Mouse (Mus musculus) liver, embryonic 14.5 days (tissue): ENCODE results near the gene Ocel1. TPM values are rescaled to one million over a fixed set of nuclear protein-coding genes. Genes with fewer than 3 reads are reported as not detected.

Source experiments
- ATAC-seq: fragments of 200-750 bp; cut with Nextera tagmentation; 2 replicates; pipeline ENCODE4 v1.8.0; 2017; ENCODE audit warnings: moderate number of reproducible peaks, mild to moderate bottlenecking, moderate library complexity; ENCODE audit not compliant: insufficient read depth
- DNase-seq, 3 experiments: peaks; one replicate each; pipeline ENCODE4 v3.0.0-alpha.2; 2012 to 2013; ENCODE audit warnings: low read depth in 3 of 3, low spot score in 3 of 3
- H3K27ac ChIP-seq: fragments of 300-500 bp; sonication (generic); 2 replicates; pipeline ENCODE4 v1.5.1; 2014; ENCODE audit warnings: moderate library complexity, mild to moderate bottlenecking, control low read depth, inconsistent platforms
- H3K27me3 ChIP-seq: fragments of 300-500 bp; sonication (generic); 2 replicates; pipeline ENCODE4 v1.6.1; 2014; ENCODE audit warnings: mild to moderate bottlenecking, low read length, moderate library complexity; ENCODE audit not compliant: control insufficient read depth, insufficient read depth
- H3K36me3 ChIP-seq: fragments of 300-500 bp; sonication (generic); replicated peaks from 2 replicates; pipeline ENCODE4 v1.6.1; 2014; ENCODE audit warnings: low read depth; ENCODE audit not compliant: control insufficient read depth, insufficient read depth
- H3K4me1 ChIP-seq, 2 experiments: fragments of 200-500 bp in 1 of 2; fragments of 300-500 bp in 1 of 2; sonication (generic) in 1 of 2; replicated peaks; 2 replicates each; pipeline ENCODE4 v1.6.1; 2012 to 2014; ENCODE audit warnings: antibody characterized with exemption in 1 of 2, inconsistent platforms in 1 of 2, low read length in 1 of 2; ENCODE audit not compliant: control insufficient read depth in 2 of 2, insufficient read depth in 2 of 2
- H3K4me2 ChIP-seq: fragments of 300-500 bp; sonication (generic); 2 replicates; pipeline ENCODE4 v1.6.1; 2014; ENCODE audit warnings: low read depth, mild to moderate bottlenecking, control low read depth, moderate library complexity
- H3K4me3 ChIP-seq, 2 experiments: fragments of 200-500 bp in 1 of 2; fragments of 300-500 bp in 1 of 2; sonication (generic) in 1 of 2; 2 replicates each; pipeline ENCODE4 v1.5.1; 2012 to 2014; ENCODE audit warnings: low read depth in 2 of 2, low read length in 2 of 2, mild to moderate bottlenecking in 2 of 2, control low read depth in 1 of 2, inconsistent platforms in 1 of 2, moderate library complexity in 1 of 2; ENCODE audit not compliant: insufficient read depth in 1 of 2
- H3K9ac ChIP-seq: fragments of 300-500 bp; sonication (generic); replicated peaks from 2 replicates; pipeline ENCODE4 v1.6.1; 2014; ENCODE audit warnings: mild to moderate bottlenecking, control low read depth, moderate library complexity
- H3K9me3 ChIP-seq: fragments of 300-500 bp; sonication (generic); 2 replicates; pipeline ENCODE4 v1.6.1; 2016; ENCODE audit warnings: low read length, mixed read lengths; ENCODE audit not compliant: control insufficient read depth
- CTCF ChIP-seq: IDR thresholded peaks from 2 replicates; pipeline ENCODE4 v1.5.1; 2016; ENCODE audit warnings: antibody characterized with exemption, low read depth, control low read depth
- EP300 ChIP-seq: IDR thresholded peaks from 2 replicates; pipeline ENCODE4 v1.6.1; 2016; ENCODE audit warnings: antibody characterized with exemption, low read depth
- WGBS: fragments of 180-500 bp; shearing (Covaris S2); extraction: QIAGEN DNeasy Blood & Tissue Kit; methylation state at CpG from one replicate; pipeline ENCODE4 v1.1.7; 2014; ENCODE audit not compliant: insufficient replicate concordance; 5-methylcytosine and 5-hydroxymethylcytosine counted together
- polyA plus RNA-seq, 2 experiments: library from polyadenylated mRNA; depleted of rRNA in 1 of 2; stranded (reverse) in 1 of 2; unstranded in 1 of 2; fragments of >200 nt; fragmentation: Nextera tagmentation in 1 of 2; extraction: Ambion mirVana in 1 of 2; gene quantifications; 2 replicates each; pipeline versions ENCODE4 v1.2.1 to v1.2.3; 2012 to 2014

Ocel1 gene
- polyA plus RNA-seq, 2 experiments, result 1.9 to 2.8 TPM

DNA sequence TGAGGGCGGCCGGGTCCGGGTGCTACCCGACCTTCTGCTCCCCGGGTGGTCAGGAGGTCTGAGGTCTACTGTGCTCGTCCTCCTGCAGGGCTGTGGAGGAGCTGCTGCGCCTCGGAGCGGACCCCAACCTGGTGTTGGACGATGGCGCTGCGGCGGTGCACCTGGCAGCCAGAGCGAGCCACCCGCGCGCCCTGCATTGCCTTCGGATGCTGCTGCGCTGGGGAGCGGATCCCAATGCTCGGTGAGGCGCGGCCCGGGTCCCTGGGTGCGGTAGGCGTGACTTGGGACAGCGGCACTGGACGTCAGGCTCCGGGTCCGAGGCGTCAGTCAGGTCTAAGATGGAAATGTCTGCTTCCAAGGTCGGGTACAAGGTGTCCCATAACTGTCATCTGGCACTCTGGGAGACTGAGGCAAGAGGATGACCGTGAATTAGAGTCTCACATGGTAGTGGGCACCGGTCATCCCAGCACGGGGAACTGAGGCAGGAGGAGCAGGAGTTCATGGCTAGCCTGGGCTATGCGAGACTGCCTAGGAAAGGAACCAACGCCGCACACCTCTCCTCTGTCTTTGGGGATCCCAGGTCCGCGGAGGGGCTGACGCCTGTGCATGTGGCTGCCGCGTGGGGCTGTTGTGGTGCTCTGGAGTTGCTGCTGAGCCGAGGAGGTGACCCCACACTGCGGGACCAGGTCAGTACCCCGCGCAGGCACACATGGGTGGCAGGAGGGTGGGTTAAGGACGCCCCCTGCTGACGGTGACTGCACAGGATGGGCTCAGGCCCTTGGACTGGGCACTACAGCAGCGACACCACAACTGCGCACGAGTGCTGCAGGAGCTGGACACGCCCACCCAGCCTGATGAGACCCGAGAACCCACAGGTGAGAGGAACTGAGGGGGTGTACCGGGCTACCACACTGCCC lies 35.3 kb downstream of the Ocel1 start:
- Histone ChIP-seq H3K4me1 (peaks cover 8 to 10% of the 10 kb centered on the region in 2 experiments), H3K27ac (peak overlapping the region; percentile 55), H3K4me2 (peak overlapping the region; percentile 70), H3K4me3 (peak overlapping the region; percentile 92 to 94), H3K9ac (peak overlapping the region; percentile 93), H3K27me3 (no peaks in the 10 kb centered on the region), H3K36me3 (peaks cover 29% of the 10 kb centered on the region), H3K9me3 (no peaks in the 10 kb centered on the region)
- under 1% methylated on average over 55 of the region's 55 CpGs for WGBS
- TF ChIP-seq EP300 (no peak), CTCF (peak; percentile 97)
- peak; percentile 55 to 59 (median 58) for DNase-seq
- peak; percentile 75 for ATAC-seq

DNA sequence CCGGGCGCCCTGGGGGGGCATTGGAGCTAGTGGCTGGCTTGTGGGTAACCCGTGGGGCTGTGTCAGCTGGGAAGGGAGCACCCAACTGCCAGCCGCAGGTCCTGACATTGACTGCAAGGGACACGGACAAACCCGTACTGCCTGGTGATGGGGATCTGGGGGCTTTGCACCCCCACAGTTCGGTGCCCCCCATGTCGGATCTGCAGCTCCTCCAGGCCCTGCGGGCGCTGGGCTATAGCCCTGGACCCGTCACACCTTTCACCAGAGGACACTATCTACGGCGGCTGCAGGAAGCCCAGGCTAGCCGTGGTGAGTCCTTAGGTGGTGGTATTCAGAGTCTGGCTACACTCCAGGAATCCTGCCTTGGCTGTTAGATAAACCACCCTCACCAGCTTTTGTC lies 36.3 kb downstream of the Ocel1 start:
- 85% methylated on average over 14 of the region's 14 CpGs for WGBS
- Histone ChIP-seq H3K9me3 (no peaks in the 10 kb centered on the region), H3K9ac (peak overlapping the region; percentile 93; the same call in 1 of the 2 replicates)

DNA sequence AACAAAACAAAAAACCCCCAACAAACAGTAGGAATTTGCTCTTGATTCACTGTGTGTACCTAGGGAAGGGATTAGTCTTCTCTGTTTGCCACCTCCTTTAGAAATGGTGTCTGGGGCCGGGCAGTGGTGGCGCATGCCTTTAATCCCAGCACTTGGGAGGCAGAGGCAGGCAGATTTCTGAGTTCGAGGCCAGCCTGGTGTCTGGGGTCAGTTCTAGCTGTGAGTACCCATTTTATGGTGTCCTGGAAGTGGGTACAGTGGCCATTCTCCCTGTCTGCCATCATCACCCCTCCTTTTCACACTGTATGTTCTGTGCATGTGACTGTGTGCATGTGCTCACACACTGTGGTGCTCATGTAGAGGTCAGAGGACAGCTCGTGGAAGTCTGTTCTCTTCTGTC lies 37.1 kb downstream of the Ocel1 start:
- WGBS, result 91% methylated on average over 4 of the region's 4 CpGs
- DNase-seq, result no peak
- no peak for ATAC-seq

More for the DNA sequence above, 36.3 kb downstream of the Ocel1 start:
- no peaks in the 10 kb centered on the region for H3K27me3 ChIP-seq
- H3K4me2 ChIP-seq, result peak overlapping the region; percentile 70
- ATAC-seq (no peak), DNase-seq (no peak)
- H3K4me3 ChIP-seq, result peak overlapping the region in 1 of 2 experiments; percentile 94; a peak in 2 of 4 replicates
- TF ChIP-seq EP300 (no peak), CTCF (no peak)
- H3K4me1 ChIP-seq, result peaks cover 8 to 15% of the 10 kb centered on the region in 2 experiments
- H3K36me3 ChIP-seq, result peaks cover 29% of the 10 kb centered on the region
- no peak overlapping the region for H3K27ac ChIP-seq

GRCm38 (mm10) chr8:71411535-71412273 lies 40.6 kb downstream of the Ocel1 start:
- DNase-seq, result no peak
- Histone ChIP-seq H3K36me3 (peaks cover 29% of the 10 kb centered on the region), H3K27me3 (no peaks in the 10 kb centered on the region), H3K4me1 (peaks cover 0 to 6% of the 10 kb centered on the region in 2 experiments; a peak in 2 of 4 replicates), H3K4me2 (no peak overlapping the region), H3K4me3 (no peak overlapping the region), H3K9me3 (no peaks in the 10 kb centered on the region), H3K9ac (no peak overlapping the region), H3K27ac (no peak overlapping the region)
- no peak for TF ChIP-seq EP300
- TF ChIP-seq CTCF, result no peak
- WGBS, result 36% methylated on average over 11 of the region's 11 CpGs
- 0 out of 2 replicates have a peak, but pooled peaks have one; percentile 10 for ATAC-seq

More for the DNA sequence above, 37.1 kb downstream of the Ocel1 start:
- no peaks in the 10 kb centered on the region for H3K9me3 ChIP-seq
- H3K4me1 ChIP-seq, result peaks cover 8 to 15% of the 10 kb centered on the region in 2 experiments
- no peak overlapping the region for H3K4me3 ChIP-seq
- H3K27ac ChIP-seq, result no peak overlapping the region
- H3K36me3 ChIP-seq, result peaks cover 29% of the 10 kb centered on the region
- no peak overlapping the region for H3K4me2 ChIP-seq
- no peak overlapping the region for H3K9ac ChIP-seq
- H3K27me3 ChIP-seq, result no peaks in the 10 kb centered on the region
- TF ChIP-seq CTCF (no peak), EP300 (no peak)

- no peak for DNase-seq
- no peak overlapping the region for H3K4me3 ChIP-seq
- no peaks in the 10 kb centered on the region for H3K9me3 ChIP-seq
- H3K27me3 ChIP-seq, result no peaks in the 10 kb centered on the region
- H3K4me1 ChIP-seq, result no peaks in the 10 kb centered on the region
- no peaks in the 10 kb centered on the region for H3K36me3 ChIP-seq
- ATAC-seq, result no peak
- H3K27ac ChIP-seq, result no peak overlapping the region
- no peak for TF ChIP-seq CTCF
- TF ChIP-seq EP300, result no peak
- no peak overlapping the region for H3K4me2 ChIP-seq
- H3K9ac ChIP-seq, result no peak overlapping the region
These were observed 51.0 kb downstream of the Ocel1 start for GRCm38 (mm10) chr8:71422121-71422520.

Other genes starting within 250 kb of the Ocel1 start
- gene Myo9b, start 98.6 kb upstream of the Ocel1 start, polyA plus RNA-seq (2012; rRNA removed), result 5.9 and 6.4 TPM in 2 replicates
- 5.8 and 7.0 TPM in 2 replicates for gene Myo9b, start 98.6 kb upstream of the Ocel1 start, polyA plus RNA-seq (2014; fragmentation: Nextera tagmentation; extraction: Ambion mirVana)
- 16.0 and 23.9 TPM in 2 replicates for gene Haus8, start 98.4 kb upstream of the Ocel1 start, polyA plus RNA-seq (2012; rRNA removed)
- 47.1 and 51.6 TPM in 2 replicates for gene Haus8, start 98.4 kb upstream of the Ocel1 start, polyA plus RNA-seq (2014; fragmentation: Nextera tagmentation; extraction: Ambion mirVana)
- gene Use1, start 4.5 kb upstream of the Ocel1 start, polyA plus RNA-seq (2012; rRNA removed), result 41.9 and 57.2 TPM in 2 replicates
- 46.5 and 48.2 TPM in 2 replicates for gene Use1, start 4.5 kb upstream of the Ocel1 start, polyA plus RNA-seq (2014; fragmentation: Nextera tagmentation; extraction: Ambion mirVana)
- gene Nr2f6, start 10.7 kb downstream of the Ocel1 start, polyA plus RNA-seq (2012; rRNA removed), result 20.8 and 23.4 TPM in 2 replicates
- 19.1 and 22.4 TPM in 2 replicates for gene Nr2f6, start 10.7 kb downstream of the Ocel1 start, polyA plus RNA-seq (2014; fragmentation: Nextera tagmentation; extraction: Ambion mirVana)
- 3.1 and 3.5 TPM in 2 replicates for gene Ushbp1, start 24.5 kb downstream of the Ocel1 start, polyA plus RNA-seq (2012; rRNA removed)
- gene Ushbp1, start 24.5 kb downstream of the Ocel1 start, polyA plus RNA-seq (2014; fragmentation: Nextera tagmentation; extraction: Ambion mirVana), result 1.5 and 1.9 TPM in 2 replicates
- gene Babam1, start 25.6 kb downstream of the Ocel1 start, polyA plus RNA-seq (2012; rRNA removed), result 53.6 and 61.2 TPM in 2 replicates
- 50.6 and 52.3 TPM in 2 replicates for gene Babam1, start 25.6 kb downstream of the Ocel1 start, polyA plus RNA-seq (2014; fragmentation: Nextera tagmentation; extraction: Ambion mirVana)
- 52.5 and 58.0 TPM in 2 replicates for gene Ankle1, start 34.7 kb downstream of the Ocel1 start, polyA plus RNA-seq (2012; rRNA removed)
- 17.8 and 19.0 TPM in 2 replicates for gene Ankle1, start 34.7 kb downstream of the Ocel1 start, polyA plus RNA-seq (2014; fragmentation: Nextera tagmentation; extraction: Ambion mirVana)
- gene Abhd8, start 92.4 kb downstream of the Ocel1 start, polyA plus RNA-seq (2012; rRNA removed), result 6.6 and 7.5 TPM in 2 replicates
- gene Abhd8, start 92.4 kb downstream of the Ocel1 start, polyA plus RNA-seq (2014; fragmentation: Nextera tagmentation; extraction: Ambion mirVana), result 5.3 and 6.8 TPM in 2 replicates
- 45.8 and 73.0 TPM in 2 replicates for gene Mrpl34, start 93.7 kb downstream of the Ocel1 start, polyA plus RNA-seq (2012; rRNA removed)
- 109 and 114 TPM in 2 replicates for gene Mrpl34, start 93.7 kb downstream of the Ocel1 start, polyA plus RNA-seq (2014; fragmentation: Nextera tagmentation; extraction: Ambion mirVana)
- gene Dda1, start 97.9 kb downstream of the Ocel1 start, polyA plus RNA-seq (2012; rRNA removed), result 24.8 and 25.4 TPM in 2 replicates
- gene Dda1, start 97.9 kb downstream of the Ocel1 start, polyA plus RNA-seq (2014; fragmentation: Nextera tagmentation; extraction: Ambion mirVana), result 34.4 and 36.9 TPM in 2 replicates
- gene Ano8, start 114.7 kb downstream of the Ocel1 start, polyA plus RNA-seq (2012; rRNA removed), result 1.4 and 1.7 TPM in 2 replicates
- gene Ano8, start 114.7 kb downstream of the Ocel1 start, polyA plus RNA-seq (2014; fragmentation: Nextera tagmentation; extraction: Ambion mirVana), result 0.14 and 0.15 TPM in 2 replicates
- gene Gtpbp3, start 116.8 kb downstream of the Ocel1 start, polyA plus RNA-seq (2012; rRNA removed), result 9.2 and 10.0 TPM in 2 replicates
- gene Gtpbp3, start 116.8 kb downstream of the Ocel1 start, polyA plus RNA-seq (2014; fragmentation: Nextera tagmentation; extraction: Ambion mirVana), result 1.3 and 1.8 TPM in 2 replicates
- 15.4 and 16.8 TPM in 2 replicates for gene Plvap, start 140.5 kb downstream of the Ocel1 start, polyA plus RNA-seq (2012; rRNA removed)
- gene Plvap, start 140.5 kb downstream of the Ocel1 start, polyA plus RNA-seq (2014; fragmentation: Nextera tagmentation; extraction: Ambion mirVana), result 15.9 and 18.4 TPM in 2 replicates
- 0.09 and 0.11 TPM in 2 replicates for gene Ccdc194, start 154.4 kb downstream of the Ocel1 start, polyA plus RNA-seq (2012; rRNA removed)
- gene Ccdc194, start 154.4 kb downstream of the Ocel1 start, polyA plus RNA-seq (2014; fragmentation: Nextera tagmentation; extraction: Ambion mirVana), result 0.19 TPM in 1 of 2 replicates, not detected in the other
- 41.1 and 44.4 TPM in 2 replicates for gene Bst2, start 166.2 kb downstream of the Ocel1 start, polyA plus RNA-seq (2012; rRNA removed)
- 12.2 and 14.2 TPM in 2 replicates for gene Bst2, start 166.2 kb downstream of the Ocel1 start, polyA plus RNA-seq (2014; fragmentation: Nextera tagmentation; extraction: Ambion mirVana)
- gene Mvb12a, start 171.6 kb downstream of the Ocel1 start, polyA plus RNA-seq (2012; rRNA removed), result 21.1 and 25.6 TPM in 2 replicates
- 31.1 and 35.2 TPM in 2 replicates for gene Mvb12a, start 171.6 kb downstream of the Ocel1 start, polyA plus RNA-seq (2014; fragmentation: Nextera tagmentation; extraction: Ambion mirVana)
- gene Tmem221, start 187.6 kb downstream of the Ocel1 start, polyA plus RNA-seq (2012; rRNA removed), result 0.13 and 0.25 TPM in 2 replicates
- gene Tmem221, start 187.6 kb downstream of the Ocel1 start, polyA plus RNA-seq (2014; fragmentation: Nextera tagmentation; extraction: Ambion mirVana), result 0.37 and 0.39 TPM in 2 replicates
- gene Nxnl1, start 195.3 kb downstream of the Ocel1 start, polyA plus RNA-seq (2012; rRNA removed), result not detected in 2 replicates
- gene Nxnl1, start 195.3 kb downstream of the Ocel1 start, polyA plus RNA-seq (2014; fragmentation: Nextera tagmentation; extraction: Ambion mirVana), result 0.06 TPM in 2 replicates
- gene Slc27a1, start 197.6 kb downstream of the Ocel1 start, polyA plus RNA-seq (2012; rRNA removed), result 1.9 and 2.4 TPM in 2 replicates
- gene Slc27a1, start 197.6 kb downstream of the Ocel1 start, polyA plus RNA-seq (2014; fragmentation: Nextera tagmentation; extraction: Ambion mirVana), result 0.28 and 0.71 TPM in 2 replicates
- 45.6 and 58.5 TPM in 2 replicates for gene Pgls, start 220.9 kb downstream of the Ocel1 start, polyA plus RNA-seq (2012; rRNA removed)
- 104 and 105 TPM in 2 replicates for gene Pgls, start 220.9 kb downstream of the Ocel1 start, polyA plus RNA-seq (2014; fragmentation: Nextera tagmentation; extraction: Ambion mirVana)
- 1.1 TPM in 2 replicates for gene Fam129c, start 226.3 kb downstream of the Ocel1 start, polyA plus RNA-seq (2012; rRNA removed)
- 0.56 and 0.99 TPM in 2 replicates for gene Fam129c, start 226.3 kb downstream of the Ocel1 start, polyA plus RNA-seq (2014; fragmentation: Nextera tagmentation; extraction: Ambion mirVana)
- gene Colgalt1, start 239.7 kb downstream of the Ocel1 start, polyA plus RNA-seq (2012; rRNA removed), result 30.9 and 31.4 TPM in 2 replicates
- gene Colgalt1, start 239.7 kb downstream of the Ocel1 start, polyA plus RNA-seq (2014; fragmentation: Nextera tagmentation; extraction: Ambion mirVana), result 20.5 and 20.7 TPM in 2 replicates